ENCODE assay signal across 8 mouse cellular contexts in the genomic region with DNA sequence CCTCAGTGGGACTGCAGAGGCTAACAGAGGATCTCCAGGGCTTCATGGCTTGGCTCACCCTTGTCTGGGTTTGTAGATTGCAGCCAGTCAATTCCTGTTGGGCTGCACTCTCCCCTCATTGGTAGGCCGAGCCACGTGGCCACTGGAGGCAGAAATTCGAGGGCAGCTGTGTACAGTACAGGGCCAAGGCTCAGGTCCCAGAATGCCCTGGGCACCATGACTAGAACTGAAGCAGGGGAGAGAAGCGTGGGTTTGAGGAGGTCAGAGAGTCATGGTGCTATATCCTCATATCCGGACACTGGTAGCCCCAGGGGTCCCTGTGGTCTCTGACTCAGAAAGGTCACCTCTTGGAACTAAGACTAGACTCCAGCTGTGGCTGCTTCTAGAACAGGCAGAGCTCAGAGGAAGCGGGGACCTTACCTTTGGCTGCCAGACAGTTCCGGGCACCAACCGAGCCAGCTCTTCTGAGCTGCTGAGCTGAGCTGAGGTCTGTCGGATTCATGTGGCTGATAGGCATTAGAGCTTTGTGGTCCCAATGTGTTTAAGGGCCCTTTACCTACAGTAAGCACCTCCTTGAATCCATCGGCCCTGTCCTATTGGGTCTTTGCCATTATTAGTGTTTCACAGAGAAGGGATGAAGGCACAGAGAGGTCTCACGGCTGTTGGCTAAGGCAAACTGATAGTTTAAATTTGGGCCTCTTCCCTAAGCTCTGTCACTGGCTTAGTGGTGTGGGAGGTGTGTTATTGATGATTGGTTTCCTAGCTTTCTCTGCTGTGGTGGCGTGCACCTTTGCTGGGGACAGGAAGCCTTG.
DNase-seq lines count a peak whose midpoint lies in the region; ATAC-seq and TF ChIP-seq lines count a peak whose summit lies in the region.

No protein-coding gene starts in this region.

- no peak overlapping the region for H3K9ac ChIP-seq in ES-Bruce4 (ENCODE audit: low read depth, poor library complexity, severe bottlenecking)
- H3K9ac ChIP-seq in heart, embryonic 15.5 days: no peak overlapping the region
- 0 out of 2 replicates have a peak overlapping the region, but pooled peaks have one; percentile 7 for H3K9ac ChIP-seq in liver, embryonic 12.5 days
- no peak overlapping the region for H3K9ac ChIP-seq in stomach, postnatal 0 days (ENCODE audit: low read length)

- DNase-seq in heart, adult 11 months: peak; percentile 97
- no peak for DNase-seq in heart, adult 8-10 months (ENCODE audit: low spot score)
- no peak for DNase-seq in stomach, postnatal 0 days (ENCODE audit: low spot score)
- no peak for DNase-seq in cerebellum, postnatal 4 days (ENCODE audit: low spot score in 2 of 2)
- no peak for DNase-seq in right cerebral cortex, postnatal 25 days

- H3K4me3 ChIP-seq in ES-Bruce4 (ENCODE audit: low read depth, low read length): 0 out of 2 replicates have a peak overlapping the region, but pooled peaks have one; percentile 7
- no peak overlapping the region for H3K4me3 ChIP-seq in heart, embryonic 15.5 days
- no peak overlapping the region for H3K4me3 ChIP-seq in liver, embryonic 12.5 days
- H3K4me3 ChIP-seq in stomach, postnatal 0 days (ENCODE audit: low read depth, low read length): no peak overlapping the region

- no peaks in the 10 kb centered on the region for H3K36me3 ChIP-seq in ES-Bruce4 (ENCODE audit: control insufficient read depth, insufficient read depth, low read length, poor library complexity, severe bottlenecking)
- no peaks in the 10 kb centered on the region for H3K36me3 ChIP-seq in heart, embryonic 15.5 days
- no peaks in the 10 kb centered on the region for H3K36me3 ChIP-seq in liver, embryonic 12.5 days
- H3K36me3 ChIP-seq in stomach, postnatal 0 days (ENCODE audit: control insufficient read depth, insufficient read depth, low read length): no peaks in the 10 kb centered on the region

- peaks cover 31% of the 10 kb centered on the region for H3K4me1 ChIP-seq in ES-Bruce4 (ENCODE audit: control insufficient read depth, insufficient read depth, low read length)
- H3K4me1 ChIP-seq in heart, embryonic 15.5 days (replicated peaks): peaks cover 85% of the 10 kb centered on the region
- H3K4me1 ChIP-seq in liver, embryonic 12.5 days: peaks cover 92% of the 10 kb centered on the region
- peaks cover 35% of the 10 kb centered on the region for H3K4me1 ChIP-seq in stomach, postnatal 0 days (replicated peaks; ENCODE audit: control insufficient read depth, insufficient read depth)

- 0 out of 2 replicates have a peak, but pooled peaks have one; percentile 8 for ATAC-seq in heart, embryonic 15.5 days (replicated peaks; ENCODE audit: insufficient number of reproducible peaks, insufficient read depth, low FRiP score, low read depth)
- ATAC-seq in liver, embryonic 12.5 days: peak; percentile 51; the same call in 1 of the 2 replicates
- no peak for ATAC-seq in stomach, postnatal 0 days (ENCODE audit: low FRiP score, low TSS enrichment)

- no peak for TF ChIP-seq POLR2A in ES-Bruce4 (IDR thresholded peaks at IDR 0.05; ENCODE audit: insufficient read depth, low read length)

- WGBS in heart, embryonic 15.5 days: 46% methylated on average over 12 of the region's 12 CpGs
- WGBS in liver, embryonic 12.5 days (ENCODE audit: insufficient replicate concordance): 17% methylated on average over 12 of the region's 12 CpGs
- 53% methylated on average over 12 of the region's 12 CpGs for WGBS in stomach, postnatal 0 days

- peak overlapping the region; percentile 77 for H3K27ac ChIP-seq in ES-Bruce4 (ENCODE audit: insufficient read depth, low read length)
- peak overlapping the region; percentile 77 for H3K27ac ChIP-seq in heart, embryonic 15.5 days
- H3K27ac ChIP-seq in liver, embryonic 12.5 days: peak overlapping the region; percentile 82
- peak overlapping the region; percentile 85 for H3K27ac ChIP-seq in stomach, postnatal 0 days (replicated peaks)

- TF ChIP-seq CTCF in ES-Bruce4 (IDR thresholded peaks at IDR 0.05; ENCODE audit: low read depth, low read length): no peak
- TF ChIP-seq CTCF in stomach, postnatal 0 days (IDR thresholded peaks at IDR 0.05; ENCODE audit: low read depth): no peak

- TF ChIP-seq EP300 in ES-Bruce4 (IDR thresholded peaks at IDR 0.05; ENCODE audit: insufficient read depth, low read depth, low read length): no peak
- TF ChIP-seq EP300 in stomach, postnatal 0 days (optimal IDR thresholded peaks at IDR 0.05): no peak

- H3K4me2 ChIP-seq in heart, embryonic 15.5 days: no peak overlapping the region; the same call in 1 of the 2 replicates
- peak overlapping the region; percentile 53; the same call in 1 of the 2 replicates for H3K4me2 ChIP-seq in liver, embryonic 12.5 days
- H3K4me2 ChIP-seq in stomach, postnatal 0 days (replicated peaks; ENCODE audit: low read depth): no peak overlapping the region

- H3K27me3 ChIP-seq in ES-Bruce4 (ENCODE audit: control insufficient read depth, insufficient read depth, low read length, poor library complexity, severe bottlenecking): no peaks in the 10 kb centered on the region
- no peaks in the 10 kb centered on the region for H3K27me3 ChIP-seq in heart, embryonic 15.5 days
- H3K27me3 ChIP-seq in liver, embryonic 12.5 days (replicated peaks): no peaks in the 10 kb centered on the region
- H3K27me3 ChIP-seq in stomach, postnatal 0 days (ENCODE audit: control insufficient read depth, insufficient read depth, low read length): no peaks in the 10 kb centered on the region

- H3K9me3 ChIP-seq in ES-Bruce4 (replicated peaks; ENCODE audit: control insufficient read depth, insufficient read depth, low read length, poor library complexity, severe bottlenecking): no peaks in the 10 kb centered on the region
- no peaks in the 10 kb centered on the region for H3K9me3 ChIP-seq in heart, embryonic 15.5 days (replicated peaks)
- H3K9me3 ChIP-seq in liver, embryonic 12.5 days (replicated peaks): no peaks in the 10 kb centered on the region
- H3K9me3 ChIP-seq in stomach, postnatal 0 days (ENCODE audit: control insufficient read depth, low read length): no peaks in the 10 kb centered on the region
